Mouse (Mus musculus) kidney, adult 2 months (tissue): Measurements from ENCODE around the gene Trmt10c.

Experiments used
- CTCF ChIP-seq: fragments of 200-500 bp; conservative IDR thresholded peaks from 2 replicates; pipeline ENCODE4 v1.5.1; 2011; ENCODE audit warnings: low read depth, mild to moderate bottlenecking, control low read depth, low read length, moderate library complexity, mixed read lengths; ENCODE audit not compliant: insufficient read depth, insufficient read length
- POLR2A ChIP-seq: fragments of 200-500 bp; IDR thresholded peaks from one replicate; pipeline ENCODE4 v1.6.1; 2011; ENCODE audit warnings: low read depth, low read length, control low read depth

- no peak for TF ChIP-seq CTCF
- TF ChIP-seq POLR2A: no peak
These were observed 43.4 kb downstream of the Trmt10c start for GRCm38 (mm10) chr16:55994235-55994634.
